Mouse (Mus musculus) liver, embryonic 14 days (tissue): ENCODE results near the gene Slc5a11. TPM values are rescaled to one million over a fixed set of nuclear protein-coding genes. Genes with fewer than 3 reads are reported as not detected.

Source experiments
- polyA plus RNA-seq: library from polyadenylated mRNA; depleted of rRNA; stranded (reverse); fragments of >200 nt; gene quantifications from 2 replicates; pipeline ENCODE4 v1.2.3, GENCODE M21; 2012; rRNA removed

The Slc5a11 gene
- polyA plus RNA-seq = 0.08 and 1.8 TPM in 2 replicates

DNA sequence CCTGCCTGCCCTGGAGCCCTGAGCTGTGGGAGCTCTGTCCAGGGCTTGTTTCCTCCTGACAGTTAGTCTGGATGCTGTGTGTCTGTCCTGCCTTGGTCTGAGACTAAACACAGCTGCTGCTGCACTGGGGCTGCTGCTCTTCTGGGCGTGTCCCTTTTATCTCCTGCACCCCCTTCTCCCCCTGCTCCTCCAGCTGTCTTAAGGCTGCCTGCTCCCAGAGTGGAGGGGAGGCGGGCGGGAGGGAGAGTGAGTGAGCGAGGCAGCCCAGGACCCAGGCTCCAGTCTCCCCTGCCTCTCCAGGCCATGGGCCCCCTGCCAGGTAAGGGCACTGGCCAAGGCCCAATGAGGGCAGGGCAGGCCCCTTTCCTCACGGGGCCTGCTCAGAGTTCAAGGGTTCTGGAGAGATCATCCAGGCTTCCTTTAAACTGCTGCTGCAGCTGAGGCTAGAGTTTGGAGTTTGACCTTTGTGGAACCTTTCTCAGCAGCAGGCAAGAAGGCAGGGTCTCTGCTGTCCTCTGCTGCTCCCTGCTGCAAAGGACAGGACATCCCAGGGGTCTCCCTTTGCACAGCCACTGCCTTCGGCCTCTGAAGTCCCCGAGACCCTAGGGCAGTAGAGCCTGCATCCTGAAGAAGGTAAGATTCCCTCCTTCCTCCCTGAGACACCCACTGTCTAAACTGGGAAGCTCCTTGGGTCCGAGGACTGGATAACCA is at the start of gene Slc5a11:
Gene Slc5a11, plus strand, starts transcription at position 416 of the 711 bp plus-strand sequence.

Other genes starting within 250 kb of the Slc5a11 start
- gene Rbbp6, start 249.1 kb upstream of the Slc5a11 start, polyA plus RNA-seq = 16.8 and 17.2 TPM in 2 replicates
- gene Tnrc6a, start 90.9 kb upstream of the Slc5a11 start, polyA plus RNA-seq = 12.2 and 15.4 TPM in 2 replicates
- 19.1 and 20.8 TPM in 2 replicates for gene Lcmt1, start 155.0 kb downstream of the Slc5a11 start, polyA plus RNA-seq
- 9.7 and 12.0 TPM in 2 replicates for gene Arhgap17, start 155.1 kb downstream of the Slc5a11 start, polyA plus RNA-seq
- 2.6 and 3.6 TPM in 2 replicates for gene Aqp8, start 247.5 kb downstream of the Slc5a11 start, polyA plus RNA-seq